Mouse (Mus musculus) heart, adult 18-20 months (tissue): Measurements from ENCODE around the gene Tectb. TPM values are rescaled to one million over a fixed set of nuclear protein-coding genes. Genes with fewer than 3 reads are reported as not detected.

Experiments used
- microRNA-seq, 2 experiments: library from miRNA; unstranded; fragments of <30 nt; microRNA quantifications; one replicate each; pipeline ENCODE4 v1.2.0; 2022
- total RNA-seq, 2 experiments: library from RNA; stranded (reverse); gene quantifications; 2 replicates each; pipeline ENCODE4 v1.2.3; 2021

Gene Tectb
- total RNA-seq, 2 experiments from 2014 or later = 0.41 TPM; not detected in 1

Small RNA genes within 50 kb of the gene (microRNA-seq; reads per million reads assigned to microRNA genes)
- 2.7 to 3.5 reads per million in 2 experiments for gene Mir6715

Other genes starting within 250 kb of the Tectb start
- gene Gpam, start 53.5 kb upstream of the Tectb start, total RNA-seq = 100 to 1,000 TPM; 147 to 182 TPM
- gene Gucy2g, start 60.5 kb downstream of the Tectb start, total RNA-seq = under 1 TPM in 1 of 2 experiments, not detected in 1; 0.10 TPM
- gene Acsl5, start 71.2 kb downstream of the Tectb start, total RNA-seq = 10 to 100 TPM; 11.7 to 33.6 TPM
- 10 to 100 TPM; 18.9 to 22.7 TPM for gene Zdhhc6, start 135.3 kb downstream of the Tectb start, total RNA-seq
- 10 to 100 TPM; 16.1 to 17.0 TPM for gene Vti1a, start 135.6 kb downstream of the Tectb start, total RNA-seq